In genomic region chr3:84305010-84305692, GRCm38 (mm10) we compare ENCODE assay signal across 8 mouse cellular contexts. TPM values are rescaled to one million over a fixed set of nuclear protein-coding genes. Genes with fewer than 3 reads are reported as not detected.
DNase-seq lines count a peak whose midpoint lies in the region; ATAC-seq and TF ChIP-seq lines count a peak whose summit lies in the region.

No protein-coding gene starts in this region.

- peak overlapping the region; percentile 37; the same call in 1 of the 2 replicates for H3K4me3 ChIP-seq in heart, adult 2 months
- H3K4me3 ChIP-seq in liver, embryonic 13.5 days (replicated peaks) = peak overlapping the region; percentile 39

- 0 out of 2 replicates have a peak, but pooled peaks cover 2% of the 10 kb centered on the region for H3K9me3 ChIP-seq in liver, embryonic 13.5 days (replicated peaks)

- no peak overlapping the region for H3K9ac ChIP-seq in heart, adult 2 months (ENCODE audit: low read depth, low read length)
- no peak overlapping the region for H3K9ac ChIP-seq in liver, embryonic 13.5 days

- 10% methylated on average over 28 of the region's 28 CpGs for WGBS in heart, adult 2 months
- 2% methylated on average over 28 of the region's 28 CpGs for WGBS in liver, embryonic 13.5 days (ENCODE audit: insufficient replicate concordance)

- no peak for TF ChIP-seq POLR2A in heart, adult 2 months (IDR thresholded peaks at IDR 0.05; ENCODE audit: insufficient read depth, low read depth, low read length)

- peak in 1 of 2 experiments; percentile 38 for DNase-seq in heart, adult 2 months
- DNase-seq in heart, postnatal 25 days (ENCODE audit: low spot score) = no peak
- peak; percentile 62 to 72 for DNase-seq in cerebellum, postnatal 25 days
- DNase-seq in frontal cortex, postnatal 36 days (ENCODE audit: low spot score in 2 of 2) = peak; percentile 78 to 86
- peak; percentile 56 to 72 for DNase-seq in kidney, postnatal 4 days
- DNase-seq in liver, embryonic 13.5 days = no peak
- peak; percentile 82 for DNase-seq in neural tube, embryonic 10.5 days (ENCODE audit: extremely low spot score, low spot score)
- DNase-seq in thymus, adult 18-20 months = peak; percentile 74 to 81

- H3K4me1 ChIP-seq in heart, adult 2 months (ENCODE audit: control insufficient read depth, insufficient read depth, low read length) = peaks cover 1% of the 10 kb centered on the region; the same call in 1 of the 2 replicates
- H3K4me1 ChIP-seq in liver, embryonic 13.5 days (replicated peaks) = peaks cover 13% of the 10 kb centered on the region

- ATAC-seq in liver, embryonic 13.5 days (ENCODE audit: low read depth) = 0 out of 2 replicates have a peak, but pooled peaks have one; percentile 20

- H3K36me3 ChIP-seq in heart, adult 2 months (ENCODE audit: control insufficient read depth, insufficient read depth, low read length) = no peaks in the 10 kb centered on the region
- no peaks in the 10 kb centered on the region for H3K36me3 ChIP-seq in liver, embryonic 13.5 days

- H3K79me2 ChIP-seq in heart, adult 2 months (replicated peaks; ENCODE audit: control insufficient read depth, insufficient read depth, low read length) = no peaks in the 10 kb centered on the region

- TF ChIP-seq EP300 in heart, adult 2 months (IDR thresholded peaks at IDR 0.05; ENCODE audit: insufficient read depth, low read depth, low read length) = no peak

- H3K4me2 ChIP-seq in liver, embryonic 13.5 days = peak overlapping the region; percentile 62

- H3K27ac ChIP-seq in heart, adult 2 months = no peak overlapping the region
- H3K27ac ChIP-seq in liver, embryonic 13.5 days = no peak overlapping the region

- intact Hi-C loops in heart, adult 2 months (cut with DNase I) = no loop called here
- intact Hi-C loops in heart, postnatal 25 days (cut with DNase I) = no loop called here

- H3K27me3 ChIP-seq in heart, adult 2 months (ENCODE audit: control insufficient read depth, insufficient read depth, low read length) = peaks cover 2% of the 10 kb centered on the region
- H3K27me3 ChIP-seq in liver, embryonic 13.5 days = peaks cover 58% of the 10 kb centered on the region

- no peak for TF ChIP-seq CTCF in heart, adult 2 months (IDR thresholded peaks at IDR 0.05)

RNA-seq across cellular contexts. Expression of gene Trim2, which starts 1.5 kb away (rescaled TPM):
- total RNA-seq in heart, adult 2 months (2021) = 1 to 10 TPM; 4.7 to 5.2 TPM
- 5.7 and 5.8 TPM in 2 replicates for polyA plus RNA-seq in heart, adult 2 months (2012; rRNA removed)
- total RNA-seq in heart, postnatal 25 days (2021) = 1 to 10 TPM; 6.4 to 7.5 TPM
- polyA plus RNA-seq in liver, embryonic 13.5 days (2015; fragmentation: Nextera tagmentation; extraction: Ambion mirVana) = 3.9 and 4.8 TPM in 2 replicates

Comparison
In these comparisons a context has a peak if more than half of its experiments do, and no peak if none do; other contexts are left out.
1. DNase-seq: peak in cerebellum, postnatal 25 days (2 of 2), frontal cortex, postnatal 36 days (2 of 2), kidney, postnatal 4 days (2 of 2), neural tube, embryonic 10.5 days (single experiment) and thymus, adult 18-20 months (2 of 2); none in heart, postnatal 25 days (single experiment) and liver, embryonic 13.5 days (single experiment).